Mouse (Mus musculus) stomach, embryonic 14.5 days (tissue): ENCODE measurements around the gene Morn1. TPM values are rescaled to one million over a fixed set of nuclear protein-coding genes. Genes with fewer than 3 reads are reported as not detected.

Source experiments
- ATAC-seq: fragments of 200-750 bp; cut with Nextera tagmentation; 2 replicates; pipeline ENCODE4 v1.8.0; 2017; ENCODE audit warnings: low read depth, moderate TSS enrichment; ENCODE audit not compliant: insufficient number of reproducible peaks, insufficient read depth, low FRiP score
- H3K27ac ChIP-seq: fragments of 300-500 bp; sonication (generic); 2 replicates; pipeline ENCODE4 v1.5.1; 2014; ENCODE audit warnings: mild to moderate bottlenecking, low read length, moderate library complexity, mixed read lengths
- H3K27me3 ChIP-seq: fragments of 300-500 bp; sonication (generic); 2 replicates; pipeline ENCODE4 v1.6.1; 2014; ENCODE audit warnings: low read length, control low read depth, mixed read lengths; ENCODE audit not compliant: control insufficient read depth, insufficient read depth
- H3K36me3 ChIP-seq: fragments of 300-500 bp; sonication (generic); 2 replicates; pipeline ENCODE4 v1.6.1; 2014; ENCODE audit warnings: mild to moderate bottlenecking, control low read depth, low read length, moderate library complexity, mixed read lengths; ENCODE audit not compliant: control insufficient read depth, insufficient read depth
- H3K4me1 ChIP-seq: fragments of 300-500 bp; sonication (generic); 2 replicates; pipeline ENCODE4 v1.6.1; 2014; ENCODE audit warnings: low read length, control low read depth, mixed read lengths; ENCODE audit not compliant: control insufficient read depth, insufficient read depth
- H3K4me2 ChIP-seq: fragments of 300-500 bp; sonication (generic); replicated peaks from 2 replicates; pipeline ENCODE4 v1.6.1; 2014; ENCODE audit warnings: low read depth, low read length, control low read depth
- H3K4me3 ChIP-seq: fragments of 300-500 bp; sonication (generic); 2 replicates; pipeline ENCODE4 v1.5.1; 2014; ENCODE audit warnings: low read depth, low read length, control low read depth
- H3K9ac ChIP-seq: fragments of 300-500 bp; sonication (generic); replicated peaks from 2 replicates; pipeline ENCODE4 v1.6.1; 2014; ENCODE audit warnings: low read depth, mild to moderate bottlenecking, control low read depth, low read length, moderate library complexity, mixed read lengths
- H3K9me3 ChIP-seq: fragments of 300-500 bp; sonication (generic); 2 replicates; pipeline ENCODE4 v1.6.1; 2016; ENCODE audit warnings: low read depth, low read length, control low read depth; ENCODE audit not compliant: control insufficient read depth
- WGBS: fragments of 180-500 bp; shearing (Covaris S2); extraction: QIAGEN DNeasy Blood & Tissue Kit; methylation state at CpG from one replicate; pipeline ENCODE4 v1.1.7; 2014; 5-methylcytosine and 5-hydroxymethylcytosine counted together
- polyA plus RNA-seq: library from polyadenylated mRNA; unstranded; fragments of >200 nt; fragmentation: Nextera tagmentation; extraction: Ambion mirVana; gene quantifications from 2 replicates; pipeline ENCODE4 v1.2.1, GENCODE M21; 2014

Morn1 gene
- polyA plus RNA-seq, 1 experiment from 2014 or later = 4.8 TPM

DNA sequence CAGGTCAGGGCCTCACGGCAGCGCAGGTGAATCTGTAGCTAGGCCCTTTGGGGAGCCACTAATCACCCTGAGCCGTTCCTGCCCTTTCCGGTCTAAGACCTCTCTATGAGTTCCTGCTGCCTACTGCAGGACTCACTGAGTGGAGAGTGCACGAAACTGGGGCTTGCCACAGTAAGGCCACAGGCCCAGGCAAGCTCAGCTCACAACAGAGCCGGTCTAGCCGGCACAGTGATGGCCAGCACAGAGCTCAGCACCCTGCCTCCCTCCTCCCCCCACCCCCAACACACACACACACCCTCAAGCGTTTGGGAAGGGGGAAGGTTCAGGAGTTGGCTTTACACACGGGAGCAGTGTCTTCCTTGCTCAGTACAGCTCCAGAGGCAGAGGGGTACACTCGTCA is 28.1 kb upstream of the Morn1 start:
- Histone ChIP-seq H3K9ac (no peak overlapping the region), H3K27ac (peak overlapping the region; percentile 68; the same call in 1 of the 2 replicates)
- peak; percentile 64; the same call in 1 of the 2 replicates for ATAC-seq

DNA sequence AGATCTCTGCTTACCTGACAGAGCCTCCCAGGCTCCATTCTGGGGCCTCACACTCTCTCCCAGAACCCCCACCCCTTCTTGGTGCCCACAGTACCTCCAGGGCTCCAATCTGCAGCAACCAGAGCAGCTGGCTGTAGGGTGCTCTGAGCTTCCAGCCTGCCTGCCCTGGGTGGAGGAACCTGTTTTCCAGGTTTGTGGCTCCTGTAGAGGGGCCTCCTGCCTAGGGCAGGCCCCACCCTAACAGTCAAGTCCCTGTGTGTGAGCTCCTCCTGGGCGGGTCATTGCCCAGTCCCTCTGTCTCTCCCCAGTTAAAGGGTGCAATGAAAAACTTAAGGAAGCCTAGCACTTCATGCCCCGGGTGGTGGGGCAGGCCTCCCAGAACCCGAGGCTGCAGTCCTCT is 22.5 kb upstream of the Morn1 start:
- H3K4me2 ChIP-seq = peak overlapping the region; percentile 44
- 30% methylated on average over 3 of the region's 3 CpGs for WGBS
- peak overlapping the region; percentile 42; the same call in 1 of the 2 replicates for H3K9ac ChIP-seq
- H3K27ac ChIP-seq = peak overlapping the region; percentile 96
- H3K4me3 ChIP-seq = peak overlapping the region; percentile 22
- peaks cover 10% of the 10 kb centered on the region for H3K36me3 ChIP-seq
- H3K4me1 ChIP-seq = peaks cover 7% of the 10 kb centered on the region
- peak; percentile 81 for ATAC-seq
- no peaks in the 10 kb centered on the region for H3K9me3 ChIP-seq
- H3K27me3 ChIP-seq = no peaks in the 10 kb centered on the region

More for the DNA sequence above, 28.1 kb upstream of the Morn1 start:
- 39% methylated on average over 10 of the region's 10 CpGs for WGBS
- Histone ChIP-seq H3K4me3 (no peak overlapping the region), H3K4me2 (no peak overlapping the region), H3K36me3 (no peaks in the 10 kb centered on the region), H3K9me3 (no peaks in the 10 kb centered on the region), H3K4me1 (no peaks in the 10 kb centered on the region), H3K27me3 (no peaks in the 10 kb centered on the region)

DNA sequence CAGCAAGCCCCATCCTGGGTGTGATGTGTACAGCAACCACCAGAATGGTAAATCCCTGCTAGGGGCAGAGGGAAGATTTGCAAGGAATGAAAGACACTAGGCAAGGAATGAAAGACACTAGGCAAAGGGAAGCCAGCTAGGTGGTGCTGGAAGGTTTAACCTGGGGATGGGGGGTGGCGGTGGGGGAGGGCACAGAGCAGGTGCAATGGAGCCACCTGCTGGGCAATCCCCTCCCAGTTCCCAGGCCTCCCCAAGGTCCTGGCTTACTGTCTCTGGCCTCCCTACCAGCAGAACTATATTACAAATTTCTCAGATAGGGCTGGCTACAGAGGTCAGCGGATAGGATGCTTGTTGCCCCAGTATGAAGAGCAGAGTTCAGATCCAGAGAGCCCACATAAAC is 21.9 kb upstream of the Morn1 start:
- WGBS = 63% methylated on average over 2 of the region's 2 CpGs
- H3K36me3 ChIP-seq = peaks cover 16% of the 10 kb centered on the region
- ATAC-seq = no peak

GRCm38 (mm10) chr4:155065970-155066833 is 20.2 kb upstream of the Morn1 start:
- peaks cover 7% of the 10 kb centered on the region for H3K4me1 ChIP-seq
- peak overlapping the region; percentile 81 for H3K4me2 ChIP-seq
- peaks cover 33% of the 10 kb centered on the region for H3K36me3 ChIP-seq
- ATAC-seq = peak; percentile 20
- H3K9ac ChIP-seq = no peak overlapping the region
- 4% methylated on average over 15 of the region's 15 CpGs for WGBS
- H3K4me3 ChIP-seq = peak overlapping the region; percentile 52
- H3K9me3 ChIP-seq = no peaks in the 10 kb centered on the region
- H3K27me3 ChIP-seq = no peaks in the 10 kb centered on the region
- peak overlapping the region; percentile 49; the same call in 1 of the 2 replicates for H3K27ac ChIP-seq

More for the DNA sequence above, 21.9 kb upstream of the Morn1 start:
- no peak overlapping the region for H3K4me3 ChIP-seq
- peak overlapping the region; percentile 44; the same call in 1 of the 2 replicates for H3K4me2 ChIP-seq
- no peaks in the 10 kb centered on the region for H3K27me3 ChIP-seq
- no peaks in the 10 kb centered on the region for H3K9me3 ChIP-seq
- H3K9ac ChIP-seq = no peak overlapping the region
- H3K4me1 ChIP-seq = peaks cover 7% of the 10 kb centered on the region
- peak overlapping the region; percentile 96 for H3K27ac ChIP-seq

- 1% methylated on average over 47 of the region's 48 CpGs for WGBS
- H3K36me3 ChIP-seq = peaks cover 41% of the 10 kb centered on the region
- no peaks in the 10 kb centered on the region for H3K9me3 ChIP-seq
- peaks cover 7% of the 10 kb centered on the region for H3K4me1 ChIP-seq
- H3K9ac ChIP-seq = peak within 1 kb of the TSS; percentile 59
- peak within 1 kb of the TSS; percentile 52 for H3K4me3 ChIP-seq
- H3K27me3 ChIP-seq = no peaks in the 10 kb centered on the region
- peak within 1 kb of the TSS; percentile 81 for H3K4me2 ChIP-seq
- ATAC-seq = peak; percentile 86
- H3K27ac ChIP-seq = peak within 1 kb of the TSS; percentile 68
Measured at GRCm38 (mm10) chr4:155066834-155067522, 19.4 kb upstream of the Morn1 start, which contains the start of gene Pex10. TSS of gene Pex10 (plus strand) at chr4:155067016.

- Histone ChIP-seq H3K4me1 (peaks cover 7% of the 10 kb centered on the region), H3K27me3 (no peaks in the 10 kb centered on the region), H3K9ac (no peak overlapping the region), H3K4me3 (no peak overlapping the region), H3K27ac (no peak overlapping the region), H3K36me3 (peaks cover 53% of the 10 kb centered on the region), H3K9me3 (no peaks in the 10 kb centered on the region), H3K4me2 (peak overlapping the region; percentile 81; the same call in 1 of the 2 replicates)
- 91% methylated on average over 20 of the region's 20 CpGs for WGBS
- ATAC-seq = no peak
Measured at GRCm38 (mm10) chr4:155068357-155068972, 17.9 kb upstream of the Morn1 start.

GRCm38 (mm10) chr4:155069191-155069590 is 17.2 kb upstream of the Morn1 start:
- no peak overlapping the region for H3K9ac ChIP-seq
- 86% methylated on average over 6 of the region's 6 CpGs for WGBS
- H3K4me2 ChIP-seq = no peak overlapping the region
- no peaks in the 10 kb centered on the region for H3K27me3 ChIP-seq
- H3K4me1 ChIP-seq = peaks cover 7% of the 10 kb centered on the region
- no peaks in the 10 kb centered on the region for H3K9me3 ChIP-seq
- peaks cover 61% of the 10 kb centered on the region for H3K36me3 ChIP-seq
- no peak for ATAC-seq
- H3K4me3 ChIP-seq = no peak overlapping the region
- no peak overlapping the region for H3K27ac ChIP-seq

DNA sequence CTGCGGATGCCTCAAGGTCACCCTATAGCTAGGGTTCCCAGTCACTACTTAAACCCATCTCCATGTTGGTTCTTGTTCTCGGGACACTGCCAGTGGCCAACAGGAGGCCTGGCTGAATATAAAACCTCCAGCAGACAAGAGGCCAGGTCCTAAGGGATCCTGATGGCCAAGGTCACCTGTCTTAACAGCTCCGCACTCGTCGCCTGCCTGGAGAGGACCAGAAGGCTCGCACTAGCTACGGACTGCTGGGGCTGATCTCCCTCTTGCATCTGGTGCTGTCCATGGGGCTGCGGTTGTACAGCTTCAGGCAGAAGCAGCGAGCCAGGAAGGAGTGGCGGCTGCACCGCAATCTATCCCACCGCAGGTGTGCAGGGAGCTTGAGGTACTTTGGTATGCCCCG is 16.2 kb upstream of the Morn1 start:
- peaks cover 7% of the 10 kb centered on the region for H3K4me1 ChIP-seq
- no peaks in the 10 kb centered on the region for H3K9me3 ChIP-seq
- no peak for ATAC-seq
- no peak overlapping the region for H3K4me3 ChIP-seq
- no peak overlapping the region for H3K9ac ChIP-seq
- H3K27ac ChIP-seq = no peak overlapping the region
- H3K36me3 ChIP-seq = peaks cover 70% of the 10 kb centered on the region
- H3K27me3 ChIP-seq = no peaks in the 10 kb centered on the region
- no peak overlapping the region for H3K4me2 ChIP-seq
- WGBS = 88% methylated on average over 13 of the region's 13 CpGs
